Mouse (Mus musculus): ENCODE data around the gene Prkce.

Gene Prkce

DNA sequence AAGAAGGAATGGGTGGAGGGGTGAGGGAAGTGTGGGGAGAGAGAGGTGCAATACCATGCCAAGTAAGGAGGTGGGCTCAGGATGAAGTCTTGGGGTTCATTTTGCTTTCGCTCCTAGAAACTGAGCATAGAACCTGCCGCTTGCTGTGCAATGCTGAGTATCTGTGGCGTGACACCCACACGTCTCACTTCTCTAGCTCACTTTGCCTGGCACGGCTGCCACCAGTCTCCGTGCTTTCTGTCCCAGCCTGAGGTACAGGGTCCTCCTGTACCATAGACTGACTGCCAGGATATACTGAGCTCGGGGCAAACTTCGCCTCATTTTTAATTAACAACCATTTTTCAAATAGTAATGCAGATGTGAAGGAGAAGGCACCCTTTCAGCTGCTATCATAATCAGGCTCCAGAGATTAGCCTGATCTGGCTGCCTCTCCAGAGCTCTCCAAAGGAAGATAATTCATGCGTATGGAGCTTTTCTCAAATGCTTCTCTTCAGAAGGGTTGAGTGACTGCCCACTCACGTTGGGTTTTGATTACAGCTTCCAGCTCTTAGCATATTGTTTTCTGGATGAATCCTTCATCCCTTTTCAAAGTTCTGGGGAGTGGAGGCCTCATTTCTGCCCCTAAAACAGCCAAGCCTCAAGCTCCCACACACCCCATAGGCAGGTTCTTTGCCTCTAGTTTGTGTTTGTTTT, 253.2 kb downstream of the Prkce start:
- DNase-seq: no peak

- DNase-seq: no peak
Measured at GRCm38 (mm10) chr17:86422023-86422422, 254.4 kb downstream of the Prkce start.

- no peak for DNase-seq
Measured at GRCm38 (mm10) chr17:86429877-86430276, 262.3 kb downstream of the Prkce start.

DNA sequence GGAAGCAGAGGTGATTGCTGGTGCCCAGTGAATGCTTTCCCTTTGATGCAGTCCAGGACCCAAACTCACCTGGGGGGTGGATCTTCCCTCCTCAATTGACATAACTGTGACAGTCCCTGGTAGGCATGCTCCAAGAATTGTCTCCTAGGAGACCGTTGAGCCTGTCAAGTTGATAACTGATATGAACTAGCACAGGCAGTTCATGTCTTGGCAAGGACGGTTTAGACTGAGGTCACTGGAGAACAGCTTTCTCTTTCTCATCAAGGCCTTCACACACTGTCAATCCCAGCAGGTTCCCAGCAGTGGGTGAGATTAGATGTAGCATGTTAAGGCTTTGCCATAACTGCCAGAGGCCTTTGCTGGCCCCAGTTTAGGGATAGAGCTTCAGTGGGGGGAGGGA, 265.5 kb downstream of the Prkce start:
- DNase-seq: no peak

- DNase-seq: no peak
Measured at GRCm38 (mm10) chr17:86433813-86434212, 266.2 kb downstream of the Prkce start.

- no peak for DNase-seq
Measured at GRCm38 (mm10) chr17:86434781-86435180, 267.2 kb downstream of the Prkce start.

GRCm38 (mm10) chr17:86435570-86435969, 268.0 kb downstream of the Prkce start:
- DNase-seq: no peak

- DNase-seq: no peak
Measured at GRCm38 (mm10) chr17:86435984-86436383, 268.4 kb downstream of the Prkce start.

GRCm38 (mm10) chr17:86436583-86437370, 269.2 kb downstream of the Prkce start:
- DNase-seq: no peak

GRCm38 (mm10) chr17:86437516-86438277, 270.1 kb downstream of the Prkce start:
- DNase-seq: peak; percentile 61 to 71

DNA sequence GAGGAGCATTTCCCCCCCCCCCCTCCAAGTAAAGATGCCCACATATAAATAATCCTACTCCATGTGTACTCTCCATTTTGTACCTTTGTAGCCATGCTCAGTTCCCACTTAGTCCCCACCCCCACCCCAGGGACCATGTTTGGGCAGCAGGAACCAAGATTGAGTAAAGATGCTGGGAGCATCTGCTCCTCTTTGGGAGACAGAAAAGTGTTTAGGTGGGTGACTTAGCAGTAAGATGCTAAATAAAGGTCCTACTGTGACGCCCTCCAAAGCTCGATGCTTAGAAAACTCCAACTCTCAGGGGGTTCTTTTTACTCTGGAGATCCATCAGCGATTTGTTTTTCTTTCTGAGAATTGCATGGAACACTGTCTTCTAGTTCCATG, 270.7 kb downstream of the Prkce start:
- no peak for DNase-seq

- DNase-seq: no peak
Measured at GRCm38 (mm10) chr17:86438763-86439162, 271.2 kb downstream of the Prkce start.

DNA sequence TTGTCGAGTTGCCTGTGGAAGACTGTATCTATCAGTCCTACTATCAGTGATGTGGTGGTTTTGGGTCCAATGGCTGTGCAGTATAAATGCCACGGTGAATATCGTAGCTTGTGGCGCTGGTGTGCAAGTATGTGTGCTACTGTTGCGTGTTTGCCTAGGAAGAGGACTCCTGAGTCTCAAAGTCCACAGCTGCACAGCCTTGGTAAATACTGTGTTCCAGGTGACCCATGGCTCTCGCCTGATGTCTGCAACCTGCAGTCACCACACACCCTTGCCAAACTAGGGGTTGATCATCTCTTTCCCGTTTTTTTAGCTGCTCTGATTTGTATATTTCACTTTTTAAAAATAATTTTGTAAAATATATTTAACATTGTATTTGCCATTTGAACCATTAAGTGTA, 273.5 kb downstream of the Prkce start:
- DNase-seq: no peak

GRCm38 (mm10) chr17:86443886-86444285, 276.3 kb downstream of the Prkce start:
- no peak for DNase-seq

- DNase-seq: peak; percentile 89 to 93
Measured at GRCm38 (mm10) chr17:86444578-86445419, 277.2 kb downstream of the Prkce start.

DNA sequence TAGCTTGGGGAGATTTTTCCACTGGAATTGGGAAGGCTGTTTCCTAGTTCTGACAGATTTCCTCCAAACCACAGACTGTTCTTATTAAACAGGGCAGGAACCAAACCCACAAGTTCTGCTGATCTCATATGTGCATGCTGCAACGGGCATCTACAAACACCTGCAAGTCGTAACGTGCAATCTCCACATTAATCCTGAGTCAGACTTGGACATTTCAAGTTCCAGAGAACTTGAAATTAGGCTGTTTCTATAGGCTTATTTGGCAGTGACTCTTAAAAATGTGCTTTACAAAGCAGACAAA, 277.8 kb downstream of the Prkce start:
- DNase-seq: no peak

DNA sequence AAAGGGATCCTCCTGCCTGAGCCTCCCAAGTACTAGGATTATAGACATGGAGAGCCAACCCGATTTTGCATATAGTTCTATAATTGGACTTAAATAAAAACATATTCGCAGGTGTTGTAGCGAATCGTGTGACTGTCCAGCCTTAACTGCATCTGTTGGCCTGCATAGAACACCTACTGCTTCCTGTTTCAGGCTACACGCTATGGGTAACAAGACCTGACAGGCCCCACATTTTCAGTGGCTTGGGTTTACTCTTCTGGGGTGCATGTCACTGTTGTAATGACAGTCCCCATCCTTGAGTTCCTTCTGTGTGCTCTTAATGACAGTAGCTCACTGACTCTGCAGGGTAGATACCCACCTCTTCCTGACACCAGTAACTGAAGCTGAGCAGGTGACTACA, 278.3 kb downstream of the Prkce start:
- no peak for DNase-seq

DNA sequence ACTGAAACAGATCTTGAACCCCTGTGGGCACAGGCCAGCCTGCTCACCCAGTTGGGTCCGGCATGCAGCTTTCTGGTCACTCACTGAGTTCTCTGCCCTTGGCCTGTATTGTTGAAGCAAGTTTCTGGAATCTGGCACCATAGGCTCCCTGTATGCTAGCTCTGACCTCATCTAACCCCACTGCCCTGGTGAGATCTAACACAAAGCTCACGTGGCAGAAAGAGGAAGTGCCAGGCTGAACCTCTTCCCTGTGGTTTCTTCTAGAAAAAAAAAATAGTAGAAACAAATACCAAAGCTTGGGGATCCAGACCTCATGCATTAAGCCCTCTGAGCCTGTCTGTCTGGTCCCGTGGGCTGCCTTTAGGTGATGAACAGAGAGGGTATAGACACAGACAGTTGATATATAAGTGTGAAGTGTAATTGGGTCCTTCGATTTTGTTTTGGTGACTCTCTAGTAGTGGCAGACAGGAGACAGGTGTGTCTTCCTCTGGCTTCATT, 279.6 kb downstream of the Prkce start:
- DNase-seq: no peak

GRCm38 (mm10) chr17:86452934-86453333, 285.3 kb downstream of the Prkce start:
- DNase-seq: no peak

- no peak for DNase-seq
Measured at GRCm38 (mm10) chr17:86453673-86454350, 286.2 kb downstream of the Prkce start.

DNA sequence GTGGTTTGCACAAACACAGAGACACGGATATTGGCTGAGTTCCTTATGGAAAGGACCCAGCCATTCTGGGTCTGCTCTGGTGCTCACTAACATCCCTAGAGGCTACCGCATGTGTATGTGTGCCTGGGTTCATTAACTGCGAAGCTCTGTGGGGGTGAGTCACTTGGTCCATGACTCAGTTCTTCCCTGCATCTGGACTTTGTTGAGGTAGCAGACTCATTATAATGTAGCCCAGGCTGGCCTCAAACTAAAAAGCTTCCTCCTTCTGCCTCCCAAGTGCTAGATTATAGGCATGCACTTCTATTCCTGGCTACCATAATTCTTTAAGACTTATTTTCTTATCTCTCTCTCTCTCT, 286.7 kb downstream of the Prkce start:
- no peak for DNase-seq

GRCm38 (mm10) chr17:86456512-86456911, 288.9 kb downstream of the Prkce start:
- DNase-seq: no peak
